Mouse (Mus musculus) CH12F3 (cell line): Measurements from ENCODE around the gene Fgd6.

Experiments used
- in situ Hi-C: fragments of 300-500 bp; cut with MboI; formaldehyde crosslinking; loops from 2 replicates; pipeline ENCODE4 v1.14.3; 2020; ENCODE audit warnings: low sequenced_read_pairs

Fgd6 gene

DNA sequence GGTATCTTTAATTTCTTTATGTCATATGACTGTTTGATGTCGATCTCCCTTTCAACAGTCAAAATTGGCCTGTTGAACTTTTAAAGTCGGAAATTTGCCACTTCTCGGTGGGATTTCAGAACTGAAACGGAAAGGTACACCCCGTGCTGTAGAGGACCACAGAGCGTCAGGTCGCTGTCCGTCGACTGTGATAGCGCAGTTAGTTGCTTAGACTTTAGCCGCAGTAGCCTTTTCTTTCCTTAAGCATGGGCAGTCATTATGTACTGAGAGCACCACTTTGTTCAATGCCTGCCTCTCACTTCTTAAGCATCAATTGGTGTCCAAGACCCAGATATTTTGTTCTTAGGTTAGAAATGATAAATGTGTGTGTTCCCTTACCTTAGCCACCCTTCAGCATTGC is 136.3 kb downstream of the Fgd6 start:
- in situ Hi-C loops: no loop called here

DNA sequence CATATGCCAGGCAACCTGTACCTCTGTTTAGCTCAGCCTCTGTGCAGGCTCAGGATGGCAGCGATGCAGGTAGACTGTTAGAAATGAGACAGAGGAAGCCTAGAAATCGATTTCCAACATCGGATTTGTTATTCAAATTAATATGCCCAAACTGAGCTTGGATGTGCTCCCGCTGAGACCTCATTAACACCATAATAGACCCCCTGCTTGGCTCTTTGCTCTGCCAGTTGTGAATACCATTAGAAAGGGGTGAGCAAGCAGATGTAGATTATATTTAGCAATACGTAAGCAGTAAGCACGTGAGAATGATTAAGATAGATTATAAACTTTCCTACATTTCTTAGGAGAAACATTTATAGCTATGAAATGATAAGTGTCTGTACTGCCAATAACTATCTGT is 136.9 kb downstream of the Fgd6 start:
- in situ Hi-C loops: no loop called here

GRCm38 (mm10) chr10:94174652-94175051 is 138.9 kb downstream of the Fgd6 start:
- in situ Hi-C loops: no loop called here

DNA sequence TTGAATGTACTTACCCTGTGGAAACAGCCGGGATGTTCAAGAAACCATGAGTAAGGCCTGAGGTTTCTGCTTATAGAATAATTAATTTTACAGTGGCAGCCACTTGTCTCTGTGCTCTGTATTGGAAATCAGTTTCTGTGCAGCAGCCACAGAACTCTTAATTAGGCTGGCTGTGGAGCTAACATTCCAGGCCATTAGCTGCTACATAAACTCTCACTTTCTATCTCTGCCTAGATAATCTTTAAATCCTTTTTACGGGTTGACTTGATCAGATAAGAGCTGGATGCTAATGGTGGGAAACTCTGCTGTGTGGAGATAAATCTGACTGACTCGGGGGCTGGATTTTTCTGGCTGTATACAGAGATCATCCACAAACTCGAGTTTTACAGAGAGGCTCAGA is 147.4 kb downstream of the Fgd6 start:
- in situ Hi-C loops: no loop called here
